Mouse (Mus musculus) embryonic fibroblast, embryonic 13.5 days (primary cell): ENCODE data around the gene Tas1r1. TPM values are rescaled to one million over a fixed set of nuclear protein-coding genes. Genes with fewer than 3 reads are reported as not detected.

Experiments
- H3K27ac ChIP-seq: 2 replicates; pipeline ENCODE4 v1.5.1; 2012; ENCODE audit warnings: low read length, control low read depth, inconsistent platforms; ENCODE audit not compliant: insufficient read depth
- H3K4me1 ChIP-seq: 2 replicates; pipeline ENCODE4 v1.6.1; 2011; ENCODE audit warnings: low read length; ENCODE audit not compliant: control insufficient read depth, insufficient read depth
- H3K4me3 ChIP-seq: 2 replicates; pipeline ENCODE4 v1.5.1; 2011; ENCODE audit warnings: mild to moderate bottlenecking, control low read depth, low read length; ENCODE audit not compliant: insufficient read depth
- CTCF ChIP-seq: IDR thresholded peaks from 2 replicates; pipeline ENCODE4 v1.5.1; 2011; ENCODE audit warnings: mild to moderate bottlenecking, control low read depth, low read length, moderate library complexity, borderline replicate concordance; ENCODE audit not compliant: insufficient read depth
- POLR2A ChIP-seq: IDR thresholded peaks from 2 replicates; pipeline ENCODE4 v1.6.1; 2011; ENCODE audit warnings: low read depth, mild to moderate bottlenecking, control low read depth, low read length, moderate library complexity
- polyA plus RNA-seq: library from polyadenylated mRNA; stranded (reverse); fragments of >200 nt; gene quantifications from 2 replicates; pipeline ENCODE4 v1.2.4, GENCODE M21; 2011; ENCODE audit warnings: low read depth; ENCODE audit not compliant: missing spikeins, insufficient read length

The Tas1r1 gene
- not detected in 2 replicates for polyA plus RNA-seq

- Histone ChIP-seq H3K4me1 (0 out of 2 replicates have a peak, but pooled peaks cover 3% of the 10 kb centered on the region), H3K27ac (no peak within 1 kb of the TSS), H3K4me3 (peak within 1 kb of the TSS; percentile 69)
- TF ChIP-seq POLR2A = no peak
- no peak for TF ChIP-seq CTCF
Measured at GRCm38 (mm10) chr4:152038225-152038984, at the start of gene Tas1r1. Gene Tas1r1 (minus strand): TSS chr4:152038568.

- H3K4me3 ChIP-seq = no peak overlapping the region
- no peaks in the 10 kb centered on the region; the same call in none of the 2 replicates for H3K4me1 ChIP-seq
- H3K27ac ChIP-seq = no peak overlapping the region
- no peak for TF ChIP-seq POLR2A
- TF ChIP-seq CTCF = no peak
Measured at GRCm38 (mm10) chr4:152088133-152088532, 49.8 kb upstream of the Tas1r1 start.

- TF ChIP-seq POLR2A (no peak), CTCF (no peak)
- Histone ChIP-seq H3K4me3 (peak overlapping the region; percentile 76), H3K4me1 (no peaks in the 10 kb centered on the region; the same call in none of the 2 replicates), H3K27ac (no peak overlapping the region)
Measured at GRCm38 (mm10) chr4:152087211-152088081, 49.1 kb upstream of the Tas1r1 start.

- H3K4me1 ChIP-seq = no peaks in the 10 kb centered on the region; the same call in none of the 2 replicates
- TF ChIP-seq CTCF (no peak), POLR2A (peak; percentile 72)
- H3K4me3 ChIP-seq = peak overlapping the region; percentile 76
- H3K27ac ChIP-seq = no peak overlapping the region
Measured at GRCm38 (mm10) chr4:152086505-152087210, 48.3 kb upstream of the Tas1r1 start.

- no peak for TF ChIP-seq CTCF
- TF ChIP-seq POLR2A = no peak
- Histone ChIP-seq H3K4me1 (no peaks in the 10 kb centered on the region; the same call in none of the 2 replicates), H3K4me3 (no peak overlapping the region), H3K27ac (no peak overlapping the region)
Measured at GRCm38 (mm10) chr4:152084616-152085015, 46.2 kb upstream of the Tas1r1 start.

GRCm38 (mm10) chr4:152083611-152084220 is 45.3 kb upstream of the Tas1r1 start:
- TF ChIP-seq POLR2A = 0 out of 2 replicates have a peak, but pooled peaks have one; percentile 9
- no peak for TF ChIP-seq CTCF
- Histone ChIP-seq H3K4me1 (no peaks in the 10 kb centered on the region; the same call in none of the 2 replicates), H3K27ac (0 out of 2 replicates have a peak overlapping the region, but pooled peaks have one; percentile 59), H3K4me3 (no peak overlapping the region)

GRCm38 (mm10) chr4:152079931-152080330 is 41.6 kb upstream of the Tas1r1 start:
- no peak overlapping the region for H3K27ac ChIP-seq
- no peaks in the 10 kb centered on the region; the same call in 1 of the 2 replicates for H3K4me1 ChIP-seq
- no peak for TF ChIP-seq POLR2A
- TF ChIP-seq CTCF = no peak
- H3K4me3 ChIP-seq = no peak overlapping the region

GRCm38 (mm10) chr4:152079261-152079660 is 40.9 kb upstream of the Tas1r1 start:
- no peak for TF ChIP-seq POLR2A
- no peak for TF ChIP-seq CTCF
- H3K4me3 ChIP-seq = no peak overlapping the region

GRCm38 (mm10) chr4:152078105-152078530 is 39.8 kb upstream of the Tas1r1 start:
- TF ChIP-seq POLR2A = no peak
- TF ChIP-seq CTCF = no peak
- no peak overlapping the region for H3K27ac ChIP-seq
- no peaks in the 10 kb centered on the region for H3K4me1 ChIP-seq
- H3K4me3 ChIP-seq = no peak overlapping the region

More at GRCm38 (mm10) chr4:152079261-152079660, 40.9 kb upstream of the Tas1r1 start:
- no peak overlapping the region for H3K27ac ChIP-seq
- no peaks in the 10 kb centered on the region; the same call in 1 of the 2 replicates for H3K4me1 ChIP-seq
